Mouse (Mus musculus): ENCODE data around the gene Mkrn2. TPM values are rescaled to one million over a fixed set of nuclear protein-coding genes. Genes with fewer than 3 reads are reported as not detected.

The Mkrn2 gene
- total RNA-seq, 1 experiment from 2014 or later, result 36.2 TPM

Other genes starting within 250 kb of the Mkrn2 start
- 129 and 133 TPM in 2 replicates for gene Pparg, start 241.0 kb upstream of the Mkrn2 start, total RNA-seq (2021)
- 10.6 and 12.4 TPM in 2 replicates for gene Tsen2, start 57.2 kb upstream of the Mkrn2 start, total RNA-seq (2021)
- gene Mkrn2os, start 9.3 kb upstream of the Mkrn2 start, total RNA-seq (2021), result 0.15 TPM in 1 of 2 replicates, not detected in the other
- gene Raf1, start 74.7 kb downstream of the Mkrn2 start, total RNA-seq (2021), result 97.4 and 101 TPM in 2 replicates
- 0.37 and 0.49 TPM in 2 replicates for gene Tmem40, start 160.5 kb downstream of the Mkrn2 start, total RNA-seq (2021)
- 8.7 and 9.1 TPM in 2 replicates for gene Cand2, start 172.6 kb downstream of the Mkrn2 start, total RNA-seq (2021)
- gene Rpl32, start 206.8 kb downstream of the Mkrn2 start, total RNA-seq (2021), result 1,105 and 1,295 TPM in 2 replicates
- gene Efcab12, start 236.5 kb downstream of the Mkrn2 start, total RNA-seq (2021), result 0.64 and 0.70 TPM in 2 replicates

All from adrenal gland, postnatal 14 days (tissue).